Mouse (Mus musculus) G1E (cell line): ENCODE data around the gene Rnf10.

Source experiments
- CTCF ChIP-seq: IDR thresholded peaks from 2 replicates; pipeline ENCODE4 v1.5.1; 2012; ENCODE audit warnings: low read depth, low read length, inconsistent platforms, mixed read lengths
- POLR2AphosphoS5 ChIP-seq: IDR thresholded peaks from 2 replicates; pipeline ENCODE4 v1.6.1; 2012; ENCODE audit warnings: low read depth, low read length, inconsistent platforms; ENCODE audit not compliant: insufficient replicate concordance

- no peak for TF ChIP-seq CTCF
- no peak for TF ChIP-seq POLR2AphosphoS5
These were observed 11.6 kb downstream of the Rnf10 start for GRCm38 (mm10) chr5:115261141-115261540.
